Mouse (Mus musculus) granulocyte monocyte progenitor cell, adult 5-6 weeks (primary cell): ENCODE results near the gene B230104I21Rik. TPM values are rescaled to one million over a fixed set of nuclear protein-coding genes. Genes with fewer than 3 reads are reported as not detected.
A peak's percentile ranks its signal among the peaks of the same experiment; 100 is the strongest.

ENCODE experiments used
- ATAC-seq: replicated peaks from 2 replicates; pipeline ENCODE4 v1.8.0; 2016; ENCODE audit warnings: mild to moderate bottlenecking, moderate TSS enrichment, inconsistent platforms; ENCODE audit not compliant: poor library complexity, severe bottlenecking
- total RNA-seq, 2 experiments: library from RNA; stranded (forward) in 1 of 2; stranded (reverse) in 1 of 2; fragments of 200-712, 200-1000 nt in 1 of 2; fragments of >200 nt in 1 of 2; fragmentation: Nextera tagmentation in 1 of 2; gene quantifications; 2 replicates each; pipeline ENCODE4 v1.2.3; 2014 to 2017

The B230104I21Rik gene
- total RNA-seq, 2 experiments from 2014 or later, result not detected

DNA sequence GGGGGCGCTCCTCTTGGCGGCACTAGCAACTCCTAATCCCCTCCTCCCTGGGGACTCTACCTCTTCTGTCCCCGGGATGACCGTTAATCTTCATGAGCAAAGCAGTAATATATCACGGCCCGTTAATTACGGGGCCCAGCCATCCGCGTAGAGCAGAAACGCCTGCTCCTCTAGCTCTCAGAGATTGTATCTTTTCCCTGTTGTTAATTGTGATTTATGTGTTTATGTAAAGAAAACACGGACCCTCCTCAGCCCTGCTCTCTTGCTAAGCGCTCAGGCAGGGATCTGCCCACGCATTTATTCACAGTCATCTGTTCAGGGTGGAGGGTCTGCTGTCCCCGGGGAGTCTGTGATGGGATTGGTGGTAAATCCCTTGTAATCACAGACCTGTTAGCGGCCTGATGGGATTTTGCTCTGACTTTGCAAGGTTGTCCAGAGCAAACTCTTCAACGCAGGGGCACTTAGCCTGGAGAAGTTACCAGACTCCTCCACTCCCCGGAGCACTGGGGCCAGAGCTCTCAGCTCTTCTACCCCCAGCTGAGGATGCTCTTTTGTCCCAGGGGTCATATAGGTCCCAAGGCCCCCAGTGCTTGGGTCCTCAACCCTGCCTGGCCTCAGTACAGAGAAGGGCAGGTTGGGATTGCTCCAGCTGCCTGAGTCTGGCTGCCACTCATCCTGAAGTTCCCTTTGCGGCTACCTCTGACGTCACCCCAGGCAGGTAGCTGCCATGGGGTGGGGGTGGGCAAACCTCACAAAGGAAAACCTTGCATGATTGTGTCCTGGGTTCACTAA lies 11.0 kb downstream of the B230104I21Rik start:
- no peak for ATAC-seq

DNA sequence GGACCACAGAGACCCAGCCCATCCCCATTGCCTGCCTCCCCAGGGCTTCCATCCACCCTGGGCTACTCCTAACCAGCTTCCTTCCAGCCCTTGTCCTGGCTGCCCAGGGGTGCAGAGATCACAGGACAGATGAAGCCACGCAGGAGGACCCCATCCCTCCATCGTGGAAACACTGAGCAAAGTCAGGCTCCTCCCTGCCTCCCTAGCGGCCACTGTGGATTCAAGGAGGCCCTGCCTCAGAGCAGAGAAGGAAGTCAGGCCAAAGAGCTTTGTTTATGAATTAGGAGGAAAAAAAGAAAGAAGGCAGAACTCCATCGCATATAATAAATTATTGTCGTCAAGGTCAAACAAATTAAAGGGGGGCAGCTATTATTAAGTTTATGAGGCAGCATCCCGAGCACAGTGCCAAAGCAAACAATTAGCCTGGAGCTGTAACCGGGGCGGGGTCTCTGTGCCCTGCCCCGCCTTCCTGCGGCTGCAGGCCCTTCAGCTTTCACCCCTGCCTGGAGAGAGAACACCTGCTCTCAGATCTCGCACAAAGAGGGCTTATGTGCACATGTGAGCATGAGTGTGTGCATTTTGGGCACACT lies 12.4 kb downstream of the B230104I21Rik start:
- no peak for ATAC-seq

DNA sequence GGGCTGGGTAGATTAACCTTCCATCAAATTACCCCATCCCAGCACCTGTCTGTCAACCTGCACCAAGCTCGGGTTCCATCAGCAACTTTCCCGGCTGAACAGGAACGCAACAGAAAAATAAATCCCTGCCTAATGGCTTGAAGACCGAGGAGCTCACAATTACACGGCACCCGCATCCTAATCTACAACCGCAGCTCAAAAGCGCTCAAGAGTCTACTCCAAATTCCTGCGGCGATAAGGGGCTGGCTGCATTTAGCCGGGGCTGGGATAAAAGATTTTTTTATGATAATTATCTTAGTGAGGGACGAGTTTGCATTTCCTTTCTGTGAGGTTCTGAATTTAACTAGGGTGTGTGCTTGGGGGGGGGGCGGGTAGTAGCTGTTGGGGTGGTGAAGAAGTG lies 16.3 kb downstream of the B230104I21Rik start:
- no peak for ATAC-seq

DNA sequence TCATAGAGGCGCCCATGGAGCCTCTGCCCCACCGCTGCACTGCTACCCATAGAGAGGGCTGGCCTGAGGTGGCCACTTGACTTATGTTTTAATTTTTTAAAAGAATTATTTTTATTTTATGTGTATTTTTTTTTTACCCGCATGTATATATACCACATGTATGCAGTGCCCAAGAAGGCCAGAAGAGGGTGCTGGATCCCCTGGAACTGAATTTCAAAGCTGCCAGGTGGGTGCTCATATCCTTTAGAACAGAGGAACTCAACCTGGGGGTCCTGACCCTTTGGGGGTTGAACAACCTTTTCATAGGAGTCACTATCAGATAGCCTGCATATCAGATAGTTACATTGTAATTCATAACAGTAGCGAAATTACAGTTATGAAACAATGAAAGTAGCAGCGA lies 19.5 kb downstream of the B230104I21Rik start:
- ATAC-seq, result no peak

DNA sequence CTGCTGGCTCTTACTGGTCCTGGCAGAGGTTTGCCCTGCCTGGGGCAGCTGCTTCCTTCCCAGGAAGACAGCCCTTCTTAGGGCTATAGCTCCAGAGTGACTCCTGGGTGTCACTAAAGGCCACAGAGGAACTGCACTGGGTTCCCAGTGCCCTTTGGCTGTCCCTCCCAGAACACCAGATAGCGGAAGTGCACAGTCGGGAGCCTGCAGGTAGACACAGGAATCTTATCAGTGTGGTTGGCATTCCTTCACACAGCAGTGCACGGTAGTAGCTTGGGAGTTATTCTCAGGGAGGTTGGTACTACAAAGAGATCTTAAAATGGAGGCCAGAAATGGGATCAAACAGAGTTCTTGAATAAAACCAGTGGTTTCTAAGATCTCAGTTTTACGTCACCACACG lies 22.4 kb downstream of the B230104I21Rik start:
- no peak for ATAC-seq

DNA sequence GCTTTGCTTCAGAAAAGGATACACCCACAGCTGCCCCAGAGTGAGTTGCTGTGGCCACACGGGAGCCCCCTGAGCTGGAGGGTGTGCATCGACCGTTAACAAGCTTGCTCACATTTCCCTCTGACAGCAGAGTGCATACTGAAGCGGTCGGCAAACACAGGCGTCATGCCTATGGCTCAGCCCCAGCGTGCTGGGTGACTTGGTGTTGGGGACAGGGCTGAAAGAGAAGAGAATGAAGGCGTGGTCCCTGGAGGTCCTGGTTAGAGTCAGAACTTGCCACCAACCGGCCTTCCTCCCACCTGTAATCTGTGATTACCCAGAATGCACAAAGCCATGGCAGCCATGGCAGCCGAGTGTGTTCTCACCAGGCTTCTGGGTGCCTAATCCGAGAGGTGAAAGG lies 22.9 kb downstream of the B230104I21Rik start:
- ATAC-seq, result no peak

DNA sequence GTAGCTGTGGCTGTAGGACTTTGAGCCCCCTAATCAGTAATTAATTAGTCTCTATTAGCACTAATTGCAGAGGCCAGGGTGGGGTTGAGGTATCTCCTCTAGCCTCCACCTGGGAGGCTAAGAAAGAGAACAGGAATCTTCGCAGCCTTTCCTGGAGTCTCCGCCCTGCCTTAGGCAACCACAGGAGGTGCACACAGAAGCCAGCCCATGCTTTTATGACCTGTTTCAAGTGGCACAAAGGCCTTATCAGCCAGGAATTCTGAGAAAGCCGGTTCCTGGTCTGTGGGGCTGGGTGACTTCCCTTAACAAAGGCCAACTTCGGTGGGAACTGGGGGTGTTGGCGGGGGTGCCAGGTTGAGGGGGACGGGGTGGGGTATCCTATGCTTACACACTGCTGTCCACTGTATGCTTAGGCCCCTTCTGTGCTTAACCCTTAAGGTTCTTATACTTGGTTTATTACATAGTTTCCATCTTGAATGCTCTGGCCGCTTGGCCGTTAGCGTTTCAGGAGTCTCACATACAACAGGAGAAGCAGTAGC lies 23.9 kb downstream of the B230104I21Rik start:
- ATAC-seq, result no peak

DNA sequence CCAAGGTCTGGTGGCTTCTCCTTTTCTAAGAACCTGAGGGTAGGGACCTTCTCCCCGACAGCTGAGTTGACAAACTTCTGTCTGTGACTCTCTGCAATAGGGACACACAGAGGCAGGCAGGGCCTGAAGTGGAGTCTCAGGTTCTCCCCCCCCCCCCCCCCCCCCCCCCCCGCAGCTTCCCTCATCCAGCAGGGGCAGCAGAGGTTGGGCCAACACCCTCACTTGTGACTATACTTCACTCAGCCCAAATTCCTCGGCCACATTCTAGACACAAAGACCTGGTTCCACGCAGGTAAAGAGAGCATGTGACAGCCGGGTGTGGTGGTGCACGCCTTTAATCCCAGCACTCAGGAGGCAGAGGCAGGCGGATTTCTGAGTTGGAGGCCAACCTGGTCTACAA lies 24.5 kb downstream of the B230104I21Rik start:
- ATAC-seq, result no peak

DNA sequence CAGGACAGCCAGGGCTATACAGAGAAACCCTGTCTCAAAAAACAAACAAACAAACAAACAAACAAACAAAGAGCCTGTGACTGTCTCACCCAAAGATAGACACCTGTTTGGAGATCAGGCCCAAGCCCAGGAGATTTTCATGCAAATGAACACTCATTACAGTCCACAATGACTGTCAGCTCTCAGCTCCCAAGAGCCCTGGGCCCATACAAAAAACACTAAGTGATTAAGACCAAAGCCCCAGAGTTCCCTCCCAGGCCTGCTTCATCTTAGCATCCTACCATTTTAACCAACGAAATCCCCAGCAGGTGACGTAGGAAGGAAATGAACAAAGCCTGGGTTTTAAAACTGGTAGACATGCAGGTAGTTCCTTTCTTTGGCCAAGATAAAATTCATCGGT lies 24.9 kb downstream of the B230104I21Rik start:
- no peak for ATAC-seq

DNA sequence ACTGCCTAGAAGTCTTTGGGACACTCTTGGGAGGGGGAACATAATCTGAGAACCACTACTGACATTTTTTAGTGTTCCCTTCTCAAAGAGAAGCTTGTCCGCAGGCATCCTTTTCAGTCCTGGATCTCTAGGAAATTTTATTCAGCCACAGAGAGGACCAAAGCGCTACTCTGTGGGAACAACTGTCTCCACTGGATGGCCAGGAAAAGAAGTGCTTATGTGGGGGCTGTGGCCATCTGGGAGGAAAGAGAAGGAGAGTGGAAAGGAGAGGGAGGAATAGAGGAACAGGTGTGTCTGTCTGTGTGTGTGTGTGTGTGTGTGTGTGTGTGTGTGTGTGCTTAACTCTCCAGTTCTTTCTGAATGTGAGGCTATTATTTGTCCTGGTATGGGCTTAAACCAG lies 28.8 kb downstream of the B230104I21Rik start:
- ATAC-seq, result no peak

DNA sequence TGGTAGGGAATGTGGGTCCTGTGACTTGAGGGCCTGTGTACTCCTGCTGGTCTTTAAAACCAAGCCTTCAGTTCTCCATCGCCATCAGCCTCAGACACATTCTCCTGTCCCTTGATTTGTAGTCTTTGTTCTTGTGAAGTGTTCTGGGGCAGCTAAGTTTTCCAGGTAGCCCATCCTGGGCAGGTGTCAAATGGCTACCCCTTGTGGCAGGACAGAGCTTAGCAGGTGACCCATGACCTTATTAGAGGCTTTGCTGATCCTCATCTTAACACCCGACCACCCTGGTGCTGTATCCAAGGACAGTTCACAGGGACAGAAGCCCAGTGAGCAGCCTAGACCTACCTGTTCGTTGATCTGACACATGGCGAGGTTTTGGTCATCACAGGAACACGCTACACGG lies 30.9 kb downstream of the B230104I21Rik start:
- no peak for ATAC-seq

DNA sequence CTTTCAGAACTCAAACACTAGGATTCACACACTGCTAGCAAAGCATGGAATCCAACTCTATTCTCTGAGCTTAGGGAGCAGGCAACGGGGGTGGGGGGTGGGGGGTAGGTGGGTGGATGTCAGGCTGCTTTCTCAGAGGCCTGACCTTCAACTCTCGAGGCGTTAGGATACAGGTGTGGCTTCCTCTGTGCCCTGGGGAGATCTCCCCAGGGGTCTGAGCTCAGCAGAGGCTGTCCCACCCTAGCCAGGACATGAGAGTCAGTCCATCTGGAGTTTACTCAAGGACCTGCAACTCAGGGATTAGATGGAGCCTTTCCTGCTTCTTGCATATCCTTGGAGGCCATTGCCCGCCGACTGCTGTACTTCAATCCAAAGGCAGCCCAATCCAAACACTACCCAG lies 33.2 kb downstream of the B230104I21Rik start:
- ATAC-seq, result no peak

DNA sequence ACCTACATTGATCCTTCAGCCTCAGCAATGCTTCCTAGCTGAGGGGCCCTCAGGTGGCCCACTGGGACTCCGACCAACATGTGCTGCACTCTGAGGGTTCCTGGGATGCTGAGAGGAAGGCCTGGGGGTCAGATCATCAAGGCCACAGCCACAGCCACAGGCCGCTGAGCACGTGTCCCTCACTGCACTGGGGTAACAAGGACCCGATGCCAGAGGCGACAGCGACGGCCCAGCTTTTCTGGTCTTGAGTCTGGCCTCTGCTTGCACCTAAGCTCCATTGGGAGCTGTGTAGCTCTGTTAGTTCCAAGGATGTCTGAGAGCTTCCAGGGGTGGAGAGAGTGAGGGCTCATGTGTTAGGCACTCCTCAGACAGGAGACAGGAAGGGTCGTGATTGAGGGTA lies 34.9 kb downstream of the B230104I21Rik start:
- ATAC-seq, result no peak

DNA sequence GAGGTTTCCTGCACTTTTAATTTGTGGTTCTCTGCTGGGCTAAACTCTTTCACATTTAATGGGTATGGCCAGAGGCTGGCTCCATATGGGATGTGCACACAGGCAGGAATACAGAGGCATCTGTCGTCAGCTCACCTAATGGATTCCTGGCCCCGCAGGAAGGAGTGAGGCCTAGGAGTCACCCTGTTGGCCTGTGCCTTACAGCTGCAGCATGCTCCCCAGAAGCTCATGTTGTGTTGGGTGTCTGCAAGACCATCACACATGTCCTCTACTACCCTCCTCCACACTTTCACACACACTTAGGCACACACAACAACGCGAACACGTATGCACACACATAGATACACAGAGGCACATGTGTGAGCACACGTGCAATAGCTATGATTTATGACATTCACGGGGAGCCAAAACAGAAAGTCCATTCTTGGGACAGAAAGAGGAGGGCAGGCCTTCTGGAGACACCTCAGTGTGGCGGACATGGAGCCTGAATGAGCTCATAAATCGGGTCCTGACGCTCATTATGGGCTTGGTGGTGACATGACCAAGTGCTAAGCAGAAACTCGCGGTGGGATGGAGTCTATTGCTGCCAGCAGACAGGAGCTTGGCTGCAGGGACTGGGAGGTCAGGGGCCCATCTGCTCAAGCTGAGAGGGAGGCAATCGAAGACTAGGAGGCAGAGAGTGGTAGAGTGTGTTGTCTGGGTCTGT lies 35.8 kb downstream of the B230104I21Rik start:
- no peak for ATAC-seq

DNA sequence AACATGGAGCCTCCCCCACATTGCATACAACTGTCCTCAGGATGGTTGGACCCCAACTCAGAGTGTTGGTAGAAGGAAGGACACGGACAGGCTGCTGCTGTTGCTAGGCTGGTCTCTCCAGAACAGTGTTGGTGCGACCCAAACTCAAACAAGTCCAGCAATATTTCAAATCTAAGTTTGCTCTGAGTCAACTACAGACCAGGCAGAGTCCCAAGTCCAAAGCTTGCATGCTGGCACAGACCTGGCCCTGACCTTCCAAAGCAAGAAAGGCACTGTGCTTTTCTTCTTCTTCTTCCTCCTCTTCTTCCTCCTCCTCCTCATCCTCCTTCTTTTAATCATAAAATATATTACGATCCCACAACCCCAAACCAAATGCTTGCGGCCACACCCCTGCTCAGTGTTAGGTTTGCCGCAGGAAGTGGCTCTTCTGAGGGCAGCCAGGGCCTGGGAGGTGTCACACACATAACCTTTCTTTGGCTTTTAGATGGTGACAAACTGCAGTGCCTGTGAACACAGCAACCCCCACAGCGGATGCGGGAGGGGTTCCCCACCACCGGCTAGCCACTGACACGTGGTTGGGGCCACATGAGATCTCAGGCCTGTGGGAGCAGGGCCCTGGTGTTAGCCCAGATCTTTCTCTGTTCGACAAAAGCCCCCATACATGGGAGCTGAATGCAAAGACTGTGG lies 40.2 kb downstream of the B230104I21Rik start:
- ATAC-seq, result peak; percentile 26; the same call in 1 of the 2 replicates

DNA sequence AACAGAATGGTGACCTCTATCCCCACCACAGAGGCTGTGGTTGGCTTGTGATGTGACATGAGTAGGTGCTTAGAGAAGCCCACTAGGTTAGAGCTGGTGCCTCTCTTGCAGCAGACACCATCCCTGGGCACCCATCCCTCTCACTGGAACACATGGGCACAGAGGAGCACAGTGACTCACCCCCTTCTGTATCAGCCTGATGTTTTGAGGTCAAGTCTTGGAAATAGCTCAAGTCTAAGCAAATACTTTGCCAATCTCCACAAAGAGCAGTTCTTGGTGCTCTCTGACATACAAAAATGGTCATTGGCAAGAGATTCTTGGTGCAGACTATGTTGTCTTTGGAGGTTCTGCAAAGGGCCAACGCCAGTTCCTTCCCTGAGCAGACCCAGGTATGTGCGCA lies 42.9 kb downstream of the B230104I21Rik start:
- ATAC-seq, result no peak

DNA sequence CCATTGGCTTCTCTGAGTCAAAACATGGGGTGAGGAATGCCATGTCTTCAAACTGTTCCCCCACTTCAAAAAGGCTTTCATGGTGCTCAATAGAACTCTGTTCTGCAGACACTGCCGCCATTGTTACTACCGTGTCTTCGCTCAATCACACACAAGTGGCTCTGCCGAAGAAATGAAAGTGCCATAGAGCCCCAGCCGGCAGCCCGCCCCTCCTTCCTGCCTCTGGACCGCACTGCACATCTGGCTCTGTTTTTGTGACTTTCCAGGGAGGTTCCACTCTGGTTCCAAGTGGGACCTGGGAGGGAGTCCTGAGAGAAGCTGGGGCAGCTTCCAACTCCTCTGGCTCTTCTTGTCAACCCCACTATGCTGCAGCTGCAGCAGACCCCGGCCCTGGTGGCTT lies 49.3 kb downstream of the B230104I21Rik start:
- ATAC-seq, result no peak

DNA sequence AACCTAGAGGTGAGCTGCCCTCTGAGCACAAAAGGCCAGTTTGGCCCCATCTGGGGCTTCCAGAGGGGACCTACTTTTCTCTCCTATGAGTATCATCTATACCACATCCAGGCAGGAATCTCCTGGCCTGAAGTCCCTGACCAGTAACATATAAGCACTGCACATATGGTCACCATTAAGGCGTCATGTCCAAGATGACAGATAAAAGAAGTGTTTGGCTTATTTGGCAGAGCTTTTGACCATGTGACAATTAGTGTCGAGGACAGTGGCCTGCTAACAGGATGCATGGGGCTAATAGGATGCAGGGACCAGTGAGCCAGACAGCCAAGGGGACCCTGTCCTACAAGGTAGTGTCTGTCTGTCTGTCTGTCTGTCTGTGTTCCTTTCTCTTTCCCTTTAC lies 50.0 kb downstream of the B230104I21Rik start:
- no peak for ATAC-seq

DNA sequence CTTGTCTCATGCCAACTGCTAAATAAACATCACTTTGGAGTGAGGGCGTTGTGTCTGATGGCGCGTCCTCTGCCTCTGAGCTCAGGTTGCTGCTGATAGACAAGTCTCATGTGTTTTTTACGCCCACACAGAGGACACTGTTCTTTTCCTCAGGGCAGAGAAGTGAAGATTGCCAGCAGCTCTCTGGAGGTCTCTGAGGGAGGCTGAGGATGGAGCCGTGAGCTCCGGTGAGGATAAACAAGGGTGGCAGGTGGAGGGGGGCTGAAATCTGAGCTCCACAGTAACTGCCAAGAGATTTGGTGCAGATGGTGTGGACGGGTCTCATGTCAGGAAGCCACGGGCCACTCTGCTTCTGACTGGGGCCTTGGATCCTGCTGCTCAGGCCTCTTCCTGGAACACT lies 50.9 kb downstream of the B230104I21Rik start:
- ATAC-seq, result no peak

DNA sequence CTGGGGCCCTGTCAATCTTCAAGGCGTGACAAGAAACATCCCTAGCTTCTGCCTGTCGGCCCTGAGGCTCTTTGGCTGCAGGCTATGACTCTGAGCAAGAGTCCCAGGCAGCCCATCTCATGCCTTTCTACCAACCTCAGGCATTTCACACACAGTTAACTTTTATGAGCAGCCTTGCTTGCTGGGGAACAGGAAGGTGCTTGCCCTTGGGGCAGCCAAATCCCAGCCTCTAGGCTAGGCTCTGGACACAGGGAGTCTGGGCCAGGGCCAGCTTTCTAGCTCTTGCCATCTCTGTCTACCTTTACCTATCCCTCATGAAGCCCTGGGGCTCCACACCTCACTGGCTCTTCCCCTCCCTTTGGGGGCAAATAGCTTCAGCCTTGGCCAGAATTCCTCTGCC lies 53.7 kb downstream of the B230104I21Rik start:
- no peak for ATAC-seq
